Mouse (Mus musculus) layer of hippocampus, adult 2 months (tissue): ENCODE data around the gene Smok3b. TPM values are rescaled to one million over a fixed set of nuclear protein-coding genes. Genes with fewer than 3 reads are reported as not detected.
"Not testable (repeated sequence)": the region's sequence is repeated elsewhere in the genome, so short reads cannot be mapped to it uniquely, and the experiment has no call there.

Source experiments
- DNase-seq, 2 experiments: peaks; one replicate each; pipeline ENCODE4 v3.0.0; 2022; ENCODE audit warnings: low spot score in 2 of 2
- H3K27ac ChIP-seq: fragments of 200-600 bp; 2 replicates; pipeline ENCODE4 v1.8.1; 2022
- H3K4me3 ChIP-seq: fragments of 200-600 bp; 2 replicates; pipeline ENCODE4 v1.8.1; 2022; ENCODE audit warnings: mild to moderate bottlenecking
- CTCF ChIP-seq: fragments of 200-600 bp; conservative IDR thresholded peaks from 2 replicates; pipeline ENCODE4 v1.8.1; 2022; ENCODE audit warnings: antibody characterized with exemption, mild to moderate bottlenecking, moderate library complexity
- long read RNA-seq, 2 experiments: library from polyadenylated mRNA; stranded (forward); transcript quantifications; one replicate each; pipeline ENCODE4 v2.0.0; 2021; ENCODE audit warnings: borderline mapping rate in 2 of 2
- total RNA-seq, 2 experiments: library from RNA; stranded (reverse); gene quantifications; 2 replicates each; pipeline ENCODE4 v1.2.3; 2021

The Smok3b gene
- total RNA-seq: not detected
- long read RNA-seq, experiment 1: 0 reads
- long read RNA-seq, experiment 2: 0 reads

DNA sequence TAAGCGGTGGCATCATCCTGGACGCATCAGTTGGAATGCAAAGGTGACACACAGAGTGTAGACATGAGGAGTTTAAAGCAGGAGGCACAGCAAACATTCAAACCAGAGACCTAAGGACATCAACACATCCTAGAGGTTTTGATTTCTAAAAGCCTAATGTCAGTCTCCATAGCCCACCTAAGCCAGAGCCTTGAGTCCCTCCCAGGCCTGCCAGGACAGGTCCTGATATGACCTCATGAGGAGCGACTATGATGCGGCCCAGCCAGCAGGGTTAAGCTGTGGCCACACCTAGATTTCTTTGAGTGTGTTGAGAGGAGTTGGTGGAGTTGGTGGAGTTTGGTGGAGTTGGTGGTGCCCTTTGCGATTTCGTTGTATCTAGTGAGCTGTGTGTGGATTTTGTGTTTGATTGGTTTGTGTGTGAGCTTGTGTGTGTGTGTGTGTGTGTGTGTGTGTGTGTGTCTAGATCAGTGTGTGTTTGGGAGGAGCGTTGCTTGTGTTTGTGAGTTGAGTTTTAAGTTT lies at the start of gene Smok3b, which contains the start of gene Smok3a:
Smok3b (plus strand) TSS at position 469 of the 519 bp plus-strand sequence.
Smok3a (plus strand) TSS at position 301 of the 519 bp plus-strand sequence.
- H3K4me3 ChIP-seq, H3K27ac ChIP-seq, DNase-seq: not testable (repeated sequence)

DNA sequence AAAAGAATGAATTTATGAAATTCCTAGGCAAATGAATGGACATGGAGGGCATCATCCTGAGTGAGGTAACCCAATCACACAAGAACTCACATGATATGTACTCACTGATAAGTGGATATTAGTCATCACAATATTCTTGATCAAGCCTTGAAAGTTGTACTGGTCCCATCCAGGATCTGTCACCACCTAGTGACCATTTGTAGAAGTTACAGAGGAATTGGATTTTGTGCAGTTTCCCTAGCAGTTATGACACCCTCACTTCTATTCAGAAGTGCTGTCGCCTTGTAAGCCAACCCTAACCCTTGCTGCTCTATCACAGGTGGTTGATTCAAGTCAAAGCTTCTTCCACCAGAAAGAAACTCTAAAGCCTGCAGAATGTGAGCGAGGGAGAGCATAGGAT lies 48.1 kb upstream of the Smok3b start:
- TF ChIP-seq CTCF: peak; percentile 52

DNA sequence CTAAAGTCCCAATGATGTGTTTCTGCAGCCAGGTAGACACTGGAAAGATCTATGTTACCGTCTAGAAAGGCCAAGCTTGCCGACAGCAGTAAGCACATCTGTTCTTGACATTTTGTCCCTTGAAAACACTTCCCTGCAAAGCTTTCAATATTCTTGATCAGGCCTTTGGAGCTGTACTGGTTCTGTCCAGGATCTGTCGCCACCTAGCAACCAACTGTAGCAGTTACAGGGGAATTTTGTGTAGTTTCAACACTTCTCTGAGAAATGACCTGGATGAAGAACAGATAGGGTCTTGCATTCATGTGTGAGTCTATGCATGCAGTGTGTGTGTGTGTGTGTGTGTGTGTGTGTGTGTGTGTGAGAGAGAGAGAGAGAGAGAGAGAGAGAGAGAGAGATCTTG lies 47.5 kb upstream of the Smok3b start:
- Histone ChIP-seq H3K27ac (no peak overlapping the region), H3K4me3 (no peak overlapping the region)
- DNase-seq: no peak
- peak; percentile 70 for TF ChIP-seq CTCF

More for the DNA sequence above, 48.1 kb upstream of the Smok3b start:
- Histone ChIP-seq H3K27ac (no peak overlapping the region), H3K4me3 (no peak overlapping the region)
- no peak for DNase-seq

DNA sequence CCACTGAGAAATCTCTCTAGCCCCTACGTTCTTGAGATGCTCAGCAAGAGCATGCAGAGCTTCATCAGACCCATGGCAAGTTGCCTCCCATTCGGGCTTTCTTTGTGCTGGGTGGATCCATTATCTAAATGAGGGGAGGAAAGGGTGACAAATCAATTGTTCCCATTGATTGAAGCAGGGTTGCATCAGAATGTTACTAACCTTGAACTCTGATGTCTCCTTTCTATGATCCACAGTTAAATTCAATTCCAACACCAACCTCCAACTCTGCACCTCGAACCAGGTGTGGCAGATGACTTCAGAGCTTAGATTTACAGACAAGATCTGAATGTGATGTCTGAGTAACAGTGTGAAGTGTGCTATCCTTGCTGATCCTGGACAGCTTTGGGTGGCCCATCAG lies 46.5 kb upstream of the Smok3b start:
- no peak overlapping the region for H3K4me3 ChIP-seq
- no peak for DNase-seq
- no peak overlapping the region for H3K27ac ChIP-seq
- TF ChIP-seq CTCF: no peak

DNA sequence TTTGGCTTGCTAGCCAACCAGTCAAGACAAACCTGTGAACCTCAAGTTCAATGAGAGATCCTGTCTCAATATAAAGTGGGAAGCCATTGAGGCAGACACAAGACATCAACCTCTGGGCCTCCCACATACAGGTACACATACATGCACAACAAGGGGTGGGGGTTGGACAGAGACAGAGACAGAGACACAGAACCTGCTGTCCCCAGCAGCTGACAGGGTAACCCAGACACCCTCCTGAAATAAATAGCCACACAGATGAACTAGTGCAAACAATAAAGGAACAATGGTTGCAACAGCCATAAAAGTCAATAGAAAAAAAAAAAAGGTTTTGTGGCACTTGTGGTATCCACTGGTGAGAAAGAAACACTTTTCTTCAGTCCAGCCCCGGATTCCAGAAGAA lies 45.8 kb upstream of the Smok3b start:
- no peak for TF ChIP-seq CTCF
- no peak for DNase-seq
- no peak overlapping the region for H3K27ac ChIP-seq
- H3K4me3 ChIP-seq: no peak overlapping the region

DNA sequence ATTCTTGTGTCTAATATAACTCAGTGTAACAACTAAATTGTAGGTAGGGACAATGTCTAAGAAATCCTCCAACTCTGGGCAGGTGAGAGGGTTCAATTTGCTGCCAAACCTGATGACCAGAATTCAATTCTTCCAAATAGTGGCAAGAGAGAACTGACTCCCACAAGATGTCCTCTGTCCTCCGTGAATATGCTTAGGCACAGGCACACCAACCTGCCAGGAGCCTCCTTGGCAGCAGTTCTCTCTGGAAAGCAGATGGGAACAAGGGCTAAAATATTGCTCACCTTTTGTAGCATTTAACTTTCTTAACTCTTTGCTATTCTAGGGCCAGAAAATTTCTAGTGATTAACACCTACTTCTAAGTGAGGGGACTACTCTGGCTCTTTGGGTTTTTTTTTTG lies 43.9 kb upstream of the Smok3b start:
- Histone ChIP-seq H3K27ac (no peak overlapping the region), H3K4me3 (no peak overlapping the region)
- DNase-seq: no peak
- TF ChIP-seq CTCF: no peak

DNA sequence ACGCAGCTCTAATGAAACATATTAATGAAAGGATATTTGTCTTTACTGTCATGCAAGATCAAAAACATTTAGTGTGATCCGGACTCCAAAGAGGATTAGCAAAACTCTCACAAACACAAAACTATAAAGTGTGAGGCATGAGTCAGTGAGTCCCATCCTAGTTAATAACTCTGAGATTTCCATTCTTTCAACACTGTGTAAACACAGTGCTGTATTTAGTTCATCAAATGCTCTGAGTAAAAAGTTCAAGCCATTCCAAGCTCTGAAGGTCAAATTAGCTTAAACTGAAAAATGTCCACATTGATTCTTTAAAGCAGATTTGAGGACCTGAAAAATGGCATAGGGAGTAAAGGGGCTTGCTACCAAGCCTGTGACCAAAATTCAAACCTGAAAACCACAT lies 42.1 kb upstream of the Smok3b start:
- Histone ChIP-seq H3K27ac (no peak overlapping the region), H3K4me3 (no peak overlapping the region)
- DNase-seq: no peak
- TF ChIP-seq CTCF: no peak

DNA sequence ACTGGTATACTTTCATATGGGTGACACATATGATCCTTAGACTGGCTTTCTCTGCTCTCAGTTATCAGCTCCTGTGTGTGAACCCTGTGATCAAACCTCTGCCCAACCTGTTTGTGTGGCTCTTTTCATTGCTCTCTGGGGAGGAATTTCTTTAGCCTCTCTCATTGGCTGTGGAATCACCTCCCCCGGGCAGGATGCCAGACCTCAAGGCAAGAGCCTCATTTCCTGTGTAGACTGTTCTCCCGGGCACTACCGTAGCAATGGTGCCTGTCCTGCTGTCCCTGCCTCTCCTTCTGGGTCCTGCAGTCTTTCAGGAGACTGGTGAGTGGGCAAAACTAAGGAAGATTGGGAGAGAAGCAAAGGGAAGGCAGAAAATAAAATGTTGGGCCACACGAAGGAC lies 39.9 kb upstream of the Smok3b start, which contains the start of gene Azgp1:
Azgp1 (plus strand) TSS at position 221 of the 400 bp plus-strand sequence.
- no peak for DNase-seq
- Histone ChIP-seq H3K4me3 (no peak within 1 kb of the TSS), H3K27ac (no peak within 1 kb of the TSS)
- no peak for TF ChIP-seq CTCF

DNA sequence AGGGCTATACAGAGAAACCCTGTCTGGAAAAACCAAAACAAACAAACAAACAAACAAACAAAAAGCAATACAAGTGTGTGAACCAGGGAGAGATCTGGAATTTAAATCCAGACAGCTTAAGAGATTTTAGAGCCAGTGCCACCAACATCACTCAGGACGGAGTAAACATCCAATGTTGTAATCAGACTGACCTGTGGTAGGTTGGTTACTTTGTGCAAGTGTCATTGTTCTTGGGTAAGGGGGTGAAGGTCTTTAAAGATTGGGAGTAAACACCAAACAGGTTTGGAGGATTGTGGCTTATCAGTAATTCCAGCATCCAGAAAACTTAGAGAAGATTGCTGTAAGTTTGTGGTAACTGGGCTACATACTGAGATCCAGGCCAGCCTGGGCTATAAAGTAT lies 34.9 kb upstream of the Smok3b start:
- Histone ChIP-seq H3K4me3 (no peak overlapping the region), H3K27ac (no peak overlapping the region)
- no peak for TF ChIP-seq CTCF
- no peak for DNase-seq

DNA sequence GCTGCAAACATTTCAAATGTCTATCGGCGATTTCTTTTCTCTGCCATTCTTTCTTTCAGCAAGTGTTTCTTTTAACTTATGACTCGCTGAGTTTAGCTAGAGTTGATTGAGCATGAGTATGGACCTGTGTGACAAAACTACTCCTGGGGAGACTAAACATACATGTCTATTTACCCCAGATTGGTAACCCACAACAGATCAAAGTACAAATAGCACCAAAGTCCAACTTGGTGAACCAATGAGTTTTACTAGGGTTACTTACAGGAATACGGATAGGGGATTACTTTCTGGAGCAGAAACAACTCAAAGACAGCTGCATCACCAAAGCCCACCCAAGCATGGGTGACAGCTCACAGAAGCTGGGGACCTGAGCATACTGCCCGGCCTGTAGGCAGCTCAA lies 11.8 kb upstream of the Smok3b start:
- DNase-seq: no peak
- H3K27ac ChIP-seq: no peak overlapping the region
- TF ChIP-seq CTCF: no peak
- H3K4me3 ChIP-seq: no peak overlapping the region

DNA sequence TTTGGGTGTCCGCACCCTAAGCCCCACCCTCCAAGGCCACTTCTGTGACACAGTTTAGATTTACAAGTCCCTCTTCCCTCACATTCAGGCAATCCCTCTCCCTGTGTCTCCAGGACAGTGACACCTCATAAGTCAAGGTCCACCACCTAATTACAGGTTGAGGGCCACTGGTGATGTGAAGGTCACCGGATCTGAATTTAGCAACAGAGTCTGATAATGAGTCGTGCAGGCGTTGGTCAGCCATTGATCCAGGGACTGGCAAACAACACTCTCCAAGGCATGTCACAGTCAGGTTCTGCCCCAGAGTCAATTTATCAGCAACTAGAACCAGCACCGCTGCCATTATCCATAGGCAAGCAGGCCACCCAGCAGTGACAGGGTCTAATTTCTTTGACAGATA lies 8.8 kb upstream of the Smok3b start:
- no peak overlapping the region for H3K4me3 ChIP-seq
- no peak overlapping the region for H3K27ac ChIP-seq
- TF ChIP-seq CTCF: no peak
- no peak for DNase-seq

DNA sequence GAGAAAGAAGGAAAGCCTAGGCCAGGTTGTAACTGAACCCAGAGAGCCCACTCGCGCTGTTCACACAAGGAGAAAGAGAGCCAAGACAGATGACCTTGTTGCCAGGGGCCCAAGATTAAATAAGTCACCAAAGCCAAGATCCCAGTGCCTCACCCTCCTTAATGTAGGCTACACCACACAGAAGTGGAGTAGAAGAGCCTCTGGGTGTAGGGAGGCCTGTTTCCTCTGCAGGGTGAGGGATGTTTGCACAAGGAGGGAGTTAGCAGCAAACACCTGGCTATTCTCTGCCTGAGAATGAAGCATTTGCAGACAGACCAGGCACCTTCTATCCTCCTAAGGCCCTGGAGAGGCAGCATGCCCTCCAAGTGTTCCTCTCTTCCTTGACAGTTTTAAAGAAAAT lies 4.7 kb upstream of the Smok3b start:
- TF ChIP-seq CTCF: no peak
- no peak for DNase-seq
- no peak overlapping the region for H3K27ac ChIP-seq
- H3K4me3 ChIP-seq: no peak overlapping the region

DNA sequence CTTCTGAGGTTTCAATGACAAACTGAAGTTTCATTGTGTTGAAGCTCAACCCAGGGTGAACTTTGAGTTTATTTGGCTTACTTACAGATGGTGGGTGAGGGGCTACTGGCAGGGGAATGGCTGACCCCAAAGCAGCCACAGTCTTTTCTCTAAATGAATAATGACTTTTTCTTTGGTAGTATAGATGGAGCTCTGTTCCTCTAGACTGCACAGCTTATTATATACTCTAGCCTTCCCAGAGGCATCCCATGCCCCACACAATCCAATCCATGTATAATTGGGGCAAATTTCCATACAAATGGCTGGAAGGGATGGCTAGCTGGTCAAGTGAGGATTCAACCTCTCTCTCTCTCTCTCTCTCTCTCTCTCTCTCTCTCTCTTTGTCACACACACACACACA lies 4.2 kb upstream of the Smok3b start:
- TF ChIP-seq CTCF: no peak
- no peak for DNase-seq
- Histone ChIP-seq H3K27ac (no peak overlapping the region), H3K4me3 (no peak overlapping the region)

DNA sequence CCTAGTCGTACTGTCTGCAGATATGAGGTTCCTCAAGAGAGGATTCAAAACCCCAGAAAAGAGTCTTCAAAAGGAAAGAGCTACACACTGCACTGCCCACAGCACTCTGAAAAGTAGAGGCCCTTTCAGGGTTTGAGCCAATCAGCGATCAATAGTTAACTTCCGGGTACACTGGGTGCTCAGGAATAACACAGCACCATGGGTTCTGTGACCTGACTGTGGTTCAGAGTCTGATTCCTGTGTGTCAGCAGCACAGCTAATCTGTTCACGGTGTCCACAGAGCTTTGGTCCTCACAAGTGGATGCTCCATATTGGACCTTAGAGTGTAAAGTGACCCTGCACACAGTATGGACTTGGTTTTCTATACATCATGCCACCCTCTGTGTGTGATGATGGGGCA lies 1.7 kb upstream of the Smok3b start:
- not testable (repeated sequence) for DNase-seq, H3K4me3 ChIP-seq, H3K27ac ChIP-seq

DNA sequence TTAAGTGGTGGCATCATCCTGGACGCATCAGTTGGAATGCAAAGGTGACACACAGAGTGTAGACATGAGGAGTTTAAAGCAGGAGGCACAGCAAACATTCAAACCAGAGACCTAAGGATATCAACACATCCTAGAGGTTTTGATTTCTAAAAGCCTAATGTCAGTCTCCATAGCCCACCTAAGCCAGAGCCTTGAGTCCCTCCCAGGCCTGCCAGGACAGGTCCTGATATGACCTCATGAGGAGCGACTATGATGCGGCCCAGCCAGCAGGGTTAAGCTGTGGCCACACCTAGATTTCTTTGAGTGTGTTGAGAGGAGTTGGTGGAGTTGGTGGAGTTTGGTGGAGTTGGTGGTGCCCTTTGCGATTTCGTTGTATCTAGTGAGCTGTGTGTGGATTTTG lies 31.7 kb downstream of the Smok3b start, which contains the start of gene Smok3c:
Smok3c (plus strand) TSS at position 301 of the 400 bp plus-strand sequence.
- H3K4me3 ChIP-seq, H3K27ac ChIP-seq, DNase-seq: not testable (repeated sequence)
